Mouse (Mus musculus) NIH3T3 (cell line): ENCODE results near the gene Tex45.

Experiments used
- DNase-seq: peaks from one replicate; pipeline ENCODE4 v3.0.0-alpha.2; 2012; ENCODE audit warnings: low read depth

Gene Tex45

GRCm38 (mm10) chr8:3470562-3470961, at the start of gene Tex45:
Gene Tex45 (plus strand): TSS chr8:3470862.
- DNase-seq, result no peak

- no peak for DNase-seq
Measured at GRCm38 (mm10) chr8:3421507-3421906, 49.2 kb upstream of the Tex45 start.

- DNase-seq, result no peak
Measured at GRCm38 (mm10) chr8:3425217-3425616, 45.4 kb upstream of the Tex45 start.

- DNase-seq, result no peak
Measured at GRCm38 (mm10) chr8:3426211-3426610, 44.5 kb upstream of the Tex45 start.

- DNase-seq, result peak; percentile 26
Measured at GRCm38 (mm10) chr8:3428426-3428825, 42.2 kb upstream of the Tex45 start.

- peak; percentile 72 for DNase-seq
Measured at GRCm38 (mm10) chr8:3429966-3430365, 40.7 kb upstream of the Tex45 start.

GRCm38 (mm10) chr8:3431113-3431512, 39.5 kb upstream of the Tex45 start:
- DNase-seq, result no peak

GRCm38 (mm10) chr8:3436492-3436891, 34.2 kb upstream of the Tex45 start:
- DNase-seq, result no peak

GRCm38 (mm10) chr8:3439510-3439909, 31.2 kb upstream of the Tex45 start:
- peak; percentile 41 for DNase-seq

GRCm38 (mm10) chr8:3449226-3449625, 21.4 kb upstream of the Tex45 start:
- no peak for DNase-seq

- peak; percentile 81 for DNase-seq
Measured at GRCm38 (mm10) chr8:3450670-3451069, 20.0 kb upstream of the Tex45 start.

GRCm38 (mm10) chr8:3451992-3452391, 18.7 kb upstream of the Tex45 start:
- DNase-seq, result no peak

- no peak for DNase-seq
Measured at GRCm38 (mm10) chr8:3463248-3463647, 7.4 kb upstream of the Tex45 start.

GRCm38 (mm10) chr8:3464309-3464708, 6.4 kb upstream of the Tex45 start:
- DNase-seq, result peak; percentile 72

- peak; percentile 97 for DNase-seq
Measured at GRCm38 (mm10) chr8:3467006-3467885, 3.4 kb upstream of the Tex45 start, which contains the start of gene Pex11g. Gene Pex11g (minus strand): TSS chr8:3467680.

- DNase-seq, result no peak
Measured at GRCm38 (mm10) chr8:3467886-3468545, 2.6 kb upstream of the Tex45 start.

GRCm38 (mm10) chr8:3468838-3469237, 1.8 kb upstream of the Tex45 start:
- peak; percentile 39 for DNase-seq

- DNase-seq, result no peak
Measured at GRCm38 (mm10) chr8:3475715-3476429, 5.2 kb downstream of the Tex45 start.

- DNase-seq, result no peak
Measured at GRCm38 (mm10) chr8:3480221-3480785, 9.6 kb downstream of the Tex45 start.

GRCm38 (mm10) chr8:3481605-3482004, 10.9 kb downstream of the Tex45 start:
- peak; percentile 61 for DNase-seq

- no peak for DNase-seq
Measured at GRCm38 (mm10) chr8:3482240-3482740, 11.6 kb downstream of the Tex45 start.

GRCm38 (mm10) chr8:3483546-3483945, 12.9 kb downstream of the Tex45 start:
- DNase-seq, result no peak
